Mouse (Mus musculus): Measurements from ENCODE around the gene Chordc1. TPM values are rescaled to one million over a fixed set of nuclear protein-coding genes. Genes with fewer than 3 reads are reported as not detected.

Gene Chordc1
- polyA plus RNA-seq, 1 experiment = 43.0 TPM

DNA sequence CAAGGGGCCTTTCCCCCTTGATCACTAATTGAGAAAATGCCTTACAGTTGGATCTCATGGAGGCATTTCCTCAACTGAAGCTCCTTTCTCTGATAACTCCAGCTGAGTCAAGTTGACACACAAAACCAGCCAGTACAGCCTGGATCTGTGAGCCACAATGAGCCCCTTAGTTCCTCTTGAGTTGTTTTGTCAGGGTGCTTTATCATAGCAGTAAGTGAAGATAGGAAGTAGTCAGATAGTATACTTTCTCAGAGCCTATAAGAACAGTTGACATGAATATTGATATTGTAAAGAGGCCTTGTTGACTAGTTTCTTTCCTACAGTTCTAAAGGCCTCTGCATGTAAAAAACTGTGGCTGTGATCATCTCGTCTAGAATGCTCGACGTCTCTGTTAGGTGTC, 28.1 kb downstream of the Chordc1 start:
- Histone ChIP-seq H3K4me1 (ENCODE audit: control insufficient read depth, insufficient read depth, low read length) (no peaks in the 10 kb centered on the region), H3K4me3 (replicated peaks; ENCODE audit: insufficient read depth, low read depth, low read length) (no peak overlapping the region), H3K27me3 (ENCODE audit: control insufficient read depth, insufficient read depth, low read length) (no peaks in the 10 kb centered on the region), H3K27ac (ENCODE audit: insufficient read depth, low read length) (no peak overlapping the region)
- 94% methylated on average over 3 of the region's 3 CpGs for WGBS
- TF ChIP-seq POLR2A (IDR thresholded peaks at IDR 0.05; ENCODE audit: borderline replicate concordance, insufficient read depth, low read length) = no peak
- TF ChIP-seq CTCF (IDR thresholded peaks at IDR 0.05; ENCODE audit: borderline replicate concordance, insufficient read depth, low read depth, low read length) = no peak
- no peak for DNase-seq

Other genes with a start within 250 kb of the Chordc1 start
- 0.78 and 0.98 TPM in 2 replicates for gene Naalad2, start 110.9 kb downstream of the Chordc1 start, polyA plus RNA-seq (2012; rRNA removed)
- not detected in 2 replicates for gene Ubtfl1, start 112.3 kb downstream of the Chordc1 start, polyA plus RNA-seq (2012; rRNA removed)
- gene Mbd3l2, start 138.5 kb downstream of the Chordc1 start, polyA plus RNA-seq (2012; rRNA removed) = not detected in 2 replicates
- gene Zfp558, start 186.1 kb downstream of the Chordc1 start, polyA plus RNA-seq (2012; rRNA removed) = 1.0 and 1.6 TPM in 2 replicates
- gene Mbd3l1, start 186.2 kb downstream of the Chordc1 start, polyA plus RNA-seq (2012; rRNA removed) = not detected in 2 replicates